Mouse (Mus musculus) midbrain, embryonic 12.5 days (tissue): ENCODE data around the gene Cct8l1. TPM values are rescaled to one million over a fixed set of nuclear protein-coding genes. Genes with fewer than 3 reads are reported as not detected.

Experiments used
- ATAC-seq: fragments of 200-750 bp; cut with Nextera tagmentation; 2 replicates; pipeline ENCODE4 v1.8.0; 2017; ENCODE audit warnings: low read depth, moderate TSS enrichment, moderate library complexity; ENCODE audit not compliant: low FRiP score
- H3K27ac ChIP-seq: fragments of 300-500 bp; sonication (generic); replicated peaks from 2 replicates; pipeline ENCODE4 v1.5.1; 2016; ENCODE audit warnings: mild to moderate bottlenecking
- H3K27me3 ChIP-seq: fragments of 300-500 bp; sonication (generic); 2 replicates; pipeline ENCODE4 v1.6.1; 2016; ENCODE audit warnings: mild to moderate bottlenecking
- H3K36me3 ChIP-seq: fragments of 300-500 bp; sonication (generic); 2 replicates; pipeline ENCODE4 v1.6.1; 2016
- H3K4me1 ChIP-seq: fragments of 300-500 bp; sonication (generic); 2 replicates; pipeline ENCODE4 v1.6.1; 2016
- H3K4me2 ChIP-seq: fragments of 300-500 bp; sonication (generic); replicated peaks from 2 replicates; pipeline ENCODE4 v1.6.1; 2016; ENCODE audit warnings: mild to moderate bottlenecking, moderate library complexity
- H3K4me3 ChIP-seq: fragments of 300-500 bp; sonication (generic); 2 replicates; pipeline ENCODE4 v1.5.1; 2016; ENCODE audit warnings: mild to moderate bottlenecking
- H3K9ac ChIP-seq: fragments of 300-500 bp; sonication (generic); replicated peaks from 2 replicates; pipeline ENCODE4 v1.6.1; 2016; ENCODE audit warnings: mild to moderate bottlenecking, moderate library complexity
- H3K9me3 ChIP-seq: fragments of 300-500 bp; sonication (generic); 2 replicates; pipeline ENCODE4 v1.6.1; 2016; ENCODE audit warnings: mild to moderate bottlenecking
- WGBS: fragments of 180-500 bp; shearing (Covaris S2); methylation state at CpG from one replicate; pipeline ENCODE4 v1.1.7; 2016; 5-methylcytosine and 5-hydroxymethylcytosine counted together
- polyA plus RNA-seq: library from polyadenylated mRNA; unstranded; fragments of >200 nt; fragmentation: Nextera tagmentation; extraction: Ambion mirVana; gene quantifications from 2 replicates; pipeline ENCODE4 v1.2.1, GENCODE M21; 2016

The Cct8l1 gene
- polyA plus RNA-seq, 1 experiment from 2014 or later = not detected

DNA sequence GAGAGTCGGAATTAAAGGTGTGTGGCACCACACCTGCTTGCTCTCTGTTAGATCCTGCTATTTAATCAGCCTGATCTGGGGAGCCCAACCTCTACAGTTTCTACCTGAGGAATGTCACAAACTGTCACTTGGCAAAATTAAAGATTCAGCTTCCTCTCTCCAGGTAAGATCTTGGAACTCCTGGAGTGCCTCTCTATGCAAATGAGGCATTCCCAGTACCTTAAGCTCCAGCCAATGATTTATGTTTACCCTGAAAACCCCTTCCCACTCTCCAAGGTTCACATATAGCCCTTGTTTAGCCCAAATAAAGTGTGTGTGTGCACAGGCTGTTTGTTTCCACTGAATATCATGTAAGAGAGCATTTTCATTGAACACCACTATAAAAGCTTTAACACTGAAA lies 38.3 kb downstream of the Cct8l1 start:
- no peaks in the 10 kb centered on the region for H3K4me1 ChIP-seq
- H3K9ac ChIP-seq = no peak overlapping the region
- 85% methylated on average over 1 of the region's 1 CpGs for WGBS
- no peaks in the 10 kb centered on the region for H3K36me3 ChIP-seq
- H3K9me3 ChIP-seq = no peaks in the 10 kb centered on the region
- H3K4me2 ChIP-seq = no peak overlapping the region
- H3K4me3 ChIP-seq = no peak overlapping the region
- ATAC-seq = no peak
- no peak overlapping the region for H3K27ac ChIP-seq
- H3K27me3 ChIP-seq = no peaks in the 10 kb centered on the region

DNA sequence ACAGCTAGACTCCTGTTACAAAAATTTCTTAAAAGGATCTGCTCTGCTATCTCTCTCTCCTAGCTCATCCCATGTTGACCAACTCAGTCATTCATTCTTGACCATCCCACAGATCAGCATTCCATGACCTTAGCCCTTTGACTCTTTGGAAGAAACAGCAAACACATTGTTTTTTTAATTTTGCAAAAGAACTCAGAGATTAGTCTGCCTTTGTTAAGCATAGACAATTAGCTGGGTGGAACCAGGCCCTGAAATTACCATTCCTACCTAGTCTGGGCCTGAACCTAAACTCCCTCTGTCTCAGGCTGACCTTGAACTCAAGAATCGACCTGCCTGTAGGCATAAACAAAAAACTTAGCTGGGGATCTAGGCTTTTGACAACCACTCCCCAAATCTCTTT lies 38.8 kb downstream of the Cct8l1 start:
- H3K36me3 ChIP-seq = no peaks in the 10 kb centered on the region
- H3K27ac ChIP-seq = no peak overlapping the region
- no peak overlapping the region for H3K4me2 ChIP-seq
- H3K9me3 ChIP-seq = no peaks in the 10 kb centered on the region
- no peaks in the 10 kb centered on the region for H3K4me1 ChIP-seq
- H3K27me3 ChIP-seq = no peaks in the 10 kb centered on the region
- no peak overlapping the region for H3K4me3 ChIP-seq
- no peak overlapping the region for H3K9ac ChIP-seq
- WGBS = 40% methylated on average over 1 of the region's 1 CpGs
- no peak for ATAC-seq

DNA sequence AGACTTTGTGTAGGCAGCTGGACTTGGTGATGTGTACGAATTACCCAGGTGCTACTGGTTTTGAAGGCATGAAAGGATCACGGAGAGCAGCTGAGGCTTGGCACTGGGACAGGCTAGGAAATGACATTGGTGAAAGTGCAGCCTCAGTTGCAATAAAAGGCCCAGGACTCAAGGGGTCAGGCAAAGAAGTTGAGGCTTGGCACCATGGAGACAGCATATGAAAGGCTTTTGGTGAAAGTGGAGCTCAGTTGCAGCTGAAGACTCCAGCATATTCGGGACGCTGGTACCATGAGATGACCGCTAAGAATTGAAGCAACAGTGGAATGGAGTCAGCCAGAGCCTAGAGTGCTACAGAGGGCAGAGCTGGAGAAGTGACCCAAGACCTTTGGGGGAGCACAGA lies 39.8 kb downstream of the Cct8l1 start:
- Histone ChIP-seq H3K4me3 (no peak overlapping the region), H3K9me3 (no peaks in the 10 kb centered on the region), H3K4me1 (no peaks in the 10 kb centered on the region), H3K27me3 (no peaks in the 10 kb centered on the region), H3K4me2 (no peak overlapping the region), H3K9ac (no peak overlapping the region), H3K27ac (no peak overlapping the region), H3K36me3 (no peaks in the 10 kb centered on the region)
- WGBS = 90% methylated on average over 5 of the region's 5 CpGs
- no peak for ATAC-seq

DNA sequence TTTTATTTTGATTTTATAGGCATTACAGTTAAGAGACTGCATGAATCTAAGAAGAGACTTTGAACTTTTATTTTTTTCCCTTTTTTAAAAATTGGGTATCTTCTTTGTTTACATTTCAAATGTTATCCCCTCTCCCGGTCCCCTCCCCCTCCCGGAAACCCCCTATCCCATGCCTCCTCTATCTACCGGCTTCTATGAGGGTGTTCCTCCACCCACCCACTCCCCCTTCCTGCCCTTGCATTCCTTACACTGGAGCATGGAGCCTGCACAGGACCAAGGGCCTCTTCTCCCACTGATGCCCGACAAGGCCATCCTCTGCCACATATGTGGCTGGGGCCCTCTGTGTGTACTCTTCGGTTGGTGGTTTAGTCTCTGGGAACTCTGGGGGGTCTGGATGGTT lies 40.5 kb downstream of the Cct8l1 start:
- H3K4me1 ChIP-seq = no peaks in the 10 kb centered on the region
- ATAC-seq = no peak
- no peak overlapping the region for H3K9ac ChIP-seq
- no peaks in the 10 kb centered on the region for H3K36me3 ChIP-seq
- WGBS = 79% methylated on average over 5 of the region's 5 CpGs
- H3K4me3 ChIP-seq = no peak overlapping the region
- H3K27me3 ChIP-seq = no peaks in the 10 kb centered on the region
- no peak overlapping the region for H3K4me2 ChIP-seq
- H3K27ac ChIP-seq = no peak overlapping the region
- no peaks in the 10 kb centered on the region for H3K9me3 ChIP-seq

Other genes starting within 250 kb of the Cct8l1 start
- 25.4 and 29.2 TPM in 2 replicates for gene Kmt2c, start 17.3 kb upstream of the Cct8l1 start, polyA plus RNA-seq
- 9.3 and 10.2 TPM in 2 replicates for gene Xrcc2, start 189.8 kb downstream of the Cct8l1 start, polyA plus RNA-seq
- gene Actr3b, start 243.9 kb downstream of the Cct8l1 start, polyA plus RNA-seq = 7.7 and 7.9 TPM in 2 replicates